Mouse (Mus musculus) kidney, embryonic 16.5 days (tissue): ENCODE measurements around the gene Hoxa2. TPM values are rescaled to one million over a fixed set of nuclear protein-coding genes. Genes with fewer than 3 reads are reported as not detected.
A peak's percentile ranks its signal among the peaks of the same experiment; 100 is the strongest.

Experiments used
- ATAC-seq: fragments of 200-750 bp; cut with Nextera tagmentation; 2 replicates; pipeline ENCODE4 v1.8.0; 2017; ENCODE audit warnings: moderate TSS enrichment; ENCODE audit not compliant: low FRiP score, low TSS enrichment
- H3K27ac ChIP-seq: fragments of 300-500 bp; sonication (generic); 2 replicates; pipeline ENCODE4 v1.5.1; 2014; ENCODE audit warnings: low read length
- H3K27me3 ChIP-seq: fragments of 300-500 bp; sonication (generic); 2 replicates; pipeline ENCODE4 v1.6.1; 2014; ENCODE audit warnings: low read length, control low read depth, mixed read lengths; ENCODE audit not compliant: insufficient read depth
- H3K36me3 ChIP-seq: fragments of 300-500 bp; sonication (generic); 2 replicates; pipeline ENCODE4 v1.6.1; 2014; ENCODE audit warnings: low read length, control low read depth, mixed read lengths; ENCODE audit not compliant: insufficient read depth
- H3K4me1 ChIP-seq: fragments of 300-500 bp; sonication (generic); 2 replicates; pipeline ENCODE4 v1.6.1; 2014; ENCODE audit warnings: low read length, control low read depth, mixed read lengths; ENCODE audit not compliant: insufficient read depth
- H3K4me2 ChIP-seq: fragments of 300-500 bp; sonication (generic); replicated peaks from 2 replicates; pipeline ENCODE4 v1.6.1; 2014; ENCODE audit warnings: low read depth, low read length
- H3K4me3 ChIP-seq: fragments of 300-500 bp; sonication (generic); 2 replicates; pipeline ENCODE4 v1.5.1; 2014; ENCODE audit warnings: mild to moderate bottlenecking, low read length
- H3K9ac ChIP-seq: fragments of 300-500 bp; sonication (generic); replicated peaks from 2 replicates; pipeline ENCODE4 v1.6.1; 2014; ENCODE audit warnings: low read length
- H3K9me3 ChIP-seq: fragments of 300-500 bp; sonication (generic); 2 replicates; pipeline ENCODE4 v1.6.1; 2016; ENCODE audit warnings: low read length, control low read depth
- WGBS: fragments of 180-500 bp; shearing (Covaris S2); extraction: QIAGEN DNeasy Blood & Tissue Kit; methylation state at CpG from one replicate; pipeline ENCODE4 v1.1.7; 2014; 5-methylcytosine and 5-hydroxymethylcytosine counted together
- polyA plus RNA-seq: library from polyadenylated mRNA; unstranded; fragments of >200 nt; fragmentation: Nextera tagmentation; extraction: Ambion mirVana; gene quantifications from 2 replicates; pipeline ENCODE4 v1.2.1, GENCODE M21; 2015

Hoxa2 gene
- polyA plus RNA-seq, 1 experiment from 2014 or later = 2.1 TPM

- peaks cover 35% of the 10 kb centered on the region for H3K4me1 ChIP-seq
- no peak overlapping the region for H3K9ac ChIP-seq
- H3K27me3 ChIP-seq = peaks cover 59% of the 10 kb centered on the region
- no peaks in the 10 kb centered on the region for H3K36me3 ChIP-seq
- no peak overlapping the region for H3K4me2 ChIP-seq
- 77% methylated on average over 3 of the region's 3 CpGs for WGBS
- no peak overlapping the region for H3K27ac ChIP-seq
- H3K4me3 ChIP-seq = no peak overlapping the region
- no peak for ATAC-seq
- no peaks in the 10 kb centered on the region for H3K9me3 ChIP-seq
These were observed 9.2 kb downstream of the Hoxa2 start for GRCm38 (mm10) chr6:52155471-52155870.

- 56% methylated on average over 5 of the region's 5 CpGs for WGBS
- no peak overlapping the region for H3K9ac ChIP-seq
- peaks cover 70% of the 10 kb centered on the region for H3K27me3 ChIP-seq
- H3K27ac ChIP-seq = no peak overlapping the region
- no peaks in the 10 kb centered on the region for H3K36me3 ChIP-seq
- H3K4me3 ChIP-seq = no peak overlapping the region
- H3K9me3 ChIP-seq = 0 out of 2 replicates have a peak, but pooled peaks cover 4% of the 10 kb centered on the region
- no peak for ATAC-seq
- H3K4me1 ChIP-seq = peaks cover 23% of the 10 kb centered on the region
- H3K4me2 ChIP-seq = no peak overlapping the region
These were observed 10.6 kb downstream of the Hoxa2 start for GRCm38 (mm10) chr6:52154044-52154443.

GRCm38 (mm10) chr6:52153270-52153669 is 11.4 kb downstream of the Hoxa2 start:
- no peak for ATAC-seq
- Histone ChIP-seq H3K27me3 (peaks cover 70% of the 10 kb centered on the region), H3K4me1 (peaks cover 23% of the 10 kb centered on the region), H3K4me2 (no peak overlapping the region), H3K27ac (no peak overlapping the region), H3K36me3 (no peaks in the 10 kb centered on the region), H3K9ac (no peak overlapping the region), H3K9me3 (0 out of 2 replicates have a peak, but pooled peaks cover 4% of the 10 kb centered on the region), H3K4me3 (no peak overlapping the region)
- WGBS = 18% methylated on average over 6 of the region's 6 CpGs

GRCm38 (mm10) chr6:52152226-52153193 is 12.1 kb downstream of the Hoxa2 start:
- Histone ChIP-seq H3K9ac (no peak overlapping the region), H3K9me3 (0 out of 2 replicates have a peak, but pooled peaks cover 4% of the 10 kb centered on the region), H3K36me3 (no peaks in the 10 kb centered on the region), H3K27me3 (peaks cover 67% of the 10 kb centered on the region), H3K4me3 (no peak overlapping the region), H3K4me1 (peaks cover 17% of the 10 kb centered on the region), H3K4me2 (no peak overlapping the region), H3K27ac (no peak overlapping the region)
- WGBS = 42% methylated on average over 16 of the region's 16 CpGs
- no peak for ATAC-seq

- H3K4me3 ChIP-seq = no peak overlapping the region
- H3K4me2 ChIP-seq = no peak overlapping the region
- H3K9ac ChIP-seq = no peak overlapping the region
- H3K9me3 ChIP-seq = 0 out of 2 replicates have a peak, but pooled peaks cover 4% of the 10 kb centered on the region
- peaks cover 12% of the 10 kb centered on the region; the same call in 1 of the 2 replicates for H3K4me1 ChIP-seq
- ATAC-seq = no peak
- no peak overlapping the region for H3K27ac ChIP-seq
- no peaks in the 10 kb centered on the region for H3K36me3 ChIP-seq
- peaks cover 59% of the 10 kb centered on the region for H3K27me3 ChIP-seq
- 68% methylated on average over 4 of the region's 4 CpGs for WGBS
These were observed 13.1 kb downstream of the Hoxa2 start for GRCm38 (mm10) chr6:52151571-52151970.

- WGBS = 9% methylated on average over 16 of the region's 16 CpGs
- no peak overlapping the region for H3K27ac ChIP-seq
- peak; percentile 51; the same call in 1 of the 2 replicates for ATAC-seq
- peaks cover 12% of the 10 kb centered on the region; the same call in 1 of the 2 replicates for H3K4me1 ChIP-seq
- peak overlapping the region; percentile 32; the same call in 1 of the 2 replicates for H3K4me2 ChIP-seq
- H3K27me3 ChIP-seq = peaks cover 48% of the 10 kb centered on the region
- H3K36me3 ChIP-seq = no peaks in the 10 kb centered on the region
- H3K9me3 ChIP-seq = 0 out of 2 replicates have a peak, but pooled peaks cover 4% of the 10 kb centered on the region
- no peak overlapping the region; the same call in 1 of the 2 replicates for H3K4me3 ChIP-seq
- no peak overlapping the region for H3K9ac ChIP-seq
These were observed 14.1 kb downstream of the Hoxa2 start for GRCm38 (mm10) chr6:52150401-52150966.

- no peak for ATAC-seq
- no peaks in the 10 kb centered on the region for H3K9me3 ChIP-seq
- H3K4me2 ChIP-seq = no peak overlapping the region
- H3K4me1 ChIP-seq = no peaks in the 10 kb centered on the region
- no peak overlapping the region for H3K27ac ChIP-seq
- H3K27me3 ChIP-seq = no peaks in the 10 kb centered on the region
- no peaks in the 10 kb centered on the region for H3K36me3 ChIP-seq
- WGBS = 89% methylated on average over 5 of the region's 5 CpGs
- no peak overlapping the region for H3K9ac ChIP-seq
- no peak overlapping the region for H3K4me3 ChIP-seq
These were observed 25.5 kb downstream of the Hoxa2 start for GRCm38 (mm10) chr6:52139115-52139514.

GRCm38 (mm10) chr6:52138576-52138975 is 26.1 kb downstream of the Hoxa2 start:
- Histone ChIP-seq H3K9ac (no peak overlapping the region), H3K9me3 (no peaks in the 10 kb centered on the region), H3K27ac (no peak overlapping the region), H3K4me2 (no peak overlapping the region), H3K27me3 (no peaks in the 10 kb centered on the region), H3K4me3 (no peak overlapping the region), H3K4me1 (no peaks in the 10 kb centered on the region), H3K36me3 (no peaks in the 10 kb centered on the region)
- ATAC-seq = no peak
- 58% methylated on average over 10 of the region's 10 CpGs for WGBS

GRCm38 (mm10) chr6:52137841-52138535 is 26.6 kb downstream of the Hoxa2 start:
- 66% methylated on average over 9 of the region's 9 CpGs for WGBS
- no peaks in the 10 kb centered on the region for H3K27me3 ChIP-seq
- no peaks in the 10 kb centered on the region for H3K36me3 ChIP-seq
- H3K4me2 ChIP-seq = no peak overlapping the region
- H3K9me3 ChIP-seq = no peaks in the 10 kb centered on the region
- H3K4me3 ChIP-seq = no peak overlapping the region
- no peak overlapping the region for H3K27ac ChIP-seq
- H3K9ac ChIP-seq = no peak overlapping the region
- no peak for ATAC-seq
- no peaks in the 10 kb centered on the region for H3K4me1 ChIP-seq
